Mouse (Mus musculus): ENCODE data around the gene A030005K14Rik. TPM values are rescaled to one million over a fixed set of nuclear protein-coding genes. Genes with fewer than 3 reads are reported as not detected.

Gene A030005K14Rik
- polyA plus RNA-seq, 1 experiment from 2014 or later, result not detected

DNA sequence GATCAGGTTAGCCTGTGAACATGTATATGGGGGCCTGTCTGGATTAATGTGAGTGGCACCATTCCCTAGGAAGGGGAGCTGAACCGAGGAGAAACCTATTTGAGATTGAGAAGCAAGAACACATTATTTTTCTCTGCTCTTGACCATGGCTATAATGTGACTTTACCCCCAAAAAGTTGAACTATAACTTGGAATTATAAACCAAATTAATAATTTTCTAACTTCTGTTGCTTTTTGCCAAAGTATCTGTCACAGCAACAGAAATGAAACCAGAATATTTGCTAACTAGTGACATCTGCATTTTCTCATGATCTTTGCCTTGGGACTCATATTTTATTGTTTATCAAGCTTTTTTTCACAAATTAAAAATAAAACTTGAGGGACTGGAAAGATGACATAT is 42.6 kb downstream of the A030005K14Rik start:
- H3K9ac ChIP-seq (ENCODE audit: low read length), result no peak overlapping the region
- DNase-seq (ENCODE audit: low spot score) (no peak), ATAC-seq (replicated peaks; ENCODE audit: low FRiP score) (no peak)
- H3K27ac ChIP-seq (ENCODE audit: low read depth, low read length), result no peak overlapping the region
- H3K36me3 ChIP-seq (ENCODE audit: control insufficient read depth, insufficient read depth, low read length), result no peaks in the 10 kb centered on the region
- no peaks in the 10 kb centered on the region for H3K9me3 ChIP-seq (ENCODE audit: control insufficient read depth, low read length)
- WGBS, result 67% methylated on average over 1 of the region's 1 CpGs
- H3K4me1 ChIP-seq (replicated peaks; ENCODE audit: control insufficient read depth, insufficient read depth, low read length), result no peaks in the 10 kb centered on the region
- no peak overlapping the region for H3K4me3 ChIP-seq (ENCODE audit: low read depth, low read length)
- no peaks in the 10 kb centered on the region for H3K27me3 ChIP-seq (ENCODE audit: control insufficient read depth, insufficient read depth, low read length)
- H3K4me2 ChIP-seq (ENCODE audit: low read depth, low read length, severe bottlenecking), result no peak overlapping the region

DNA sequence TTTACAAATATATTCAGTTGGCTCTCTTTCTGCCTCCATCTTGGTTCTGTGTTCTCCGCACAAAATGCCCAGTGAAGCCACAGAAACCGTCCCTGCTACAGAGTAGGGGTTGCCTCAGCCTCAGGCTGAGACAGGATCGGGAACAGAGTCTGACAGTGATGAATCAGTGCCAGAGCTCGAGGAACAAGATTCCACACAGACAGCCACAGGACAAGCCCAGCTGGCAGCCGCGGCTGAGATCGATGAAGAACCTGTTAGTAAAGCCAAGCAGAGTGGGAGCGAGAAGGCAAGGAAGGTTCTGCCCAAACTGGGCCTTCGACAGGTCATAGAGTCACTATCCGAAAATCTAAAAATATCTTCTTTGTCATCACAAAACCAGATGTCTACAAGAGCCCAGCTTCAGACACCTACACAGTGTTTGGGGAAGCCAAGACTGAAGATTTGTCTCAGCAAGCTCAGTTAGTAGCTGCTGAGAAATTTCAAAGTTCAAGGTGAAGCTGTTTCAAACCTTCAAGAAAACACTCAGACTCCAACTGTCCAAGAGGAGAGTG is 43.8 kb downstream of the A030005K14Rik start:
- no peak overlapping the region for H3K4me3 ChIP-seq (ENCODE audit: low read depth, low read length)
- H3K27me3 ChIP-seq (ENCODE audit: control insufficient read depth, insufficient read depth, low read length), result no peaks in the 10 kb centered on the region
- 90% methylated on average over 10 of the region's 10 CpGs for WGBS
- H3K27ac ChIP-seq (ENCODE audit: low read depth, low read length), result no peak overlapping the region
- ATAC-seq (replicated peaks; ENCODE audit: low FRiP score), result no peak
- H3K4me1 ChIP-seq (replicated peaks; ENCODE audit: control insufficient read depth, insufficient read depth, low read length), result no peaks in the 10 kb centered on the region
- H3K9ac ChIP-seq (ENCODE audit: low read length), result no peak overlapping the region
- no peaks in the 10 kb centered on the region for H3K36me3 ChIP-seq (ENCODE audit: control insufficient read depth, insufficient read depth, low read length)
- DNase-seq (ENCODE audit: low spot score), result no peak
- H3K9me3 ChIP-seq (ENCODE audit: control insufficient read depth, low read length), result no peaks in the 10 kb centered on the region
- H3K4me2 ChIP-seq (ENCODE audit: low read depth, low read length, severe bottlenecking), result no peak overlapping the region

DNA sequence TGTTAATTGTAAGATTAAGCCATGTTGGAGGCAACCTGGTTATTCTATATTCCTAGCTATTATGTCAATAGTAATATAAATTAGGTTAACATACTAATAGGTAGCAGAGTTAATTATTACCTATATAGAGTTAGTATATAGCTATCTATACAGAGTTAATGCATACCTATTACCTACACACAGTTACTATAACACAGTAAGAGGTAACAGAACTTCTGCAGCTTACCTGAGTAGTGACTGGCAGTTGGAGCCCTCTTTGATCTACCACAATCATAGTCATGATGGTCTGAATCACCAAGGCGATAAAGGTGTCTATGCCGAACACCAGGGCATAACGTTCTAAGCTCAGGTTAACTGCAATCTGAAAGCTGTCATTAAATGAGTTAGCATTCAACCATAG is 44.7 kb downstream of the A030005K14Rik start:
- Histone ChIP-seq H3K27ac (ENCODE audit: low read depth, low read length) (no peak overlapping the region), H3K27me3 (ENCODE audit: control insufficient read depth, insufficient read depth, low read length) (no peaks in the 10 kb centered on the region), H3K9ac (ENCODE audit: low read length) (no peak overlapping the region), H3K9me3 (ENCODE audit: control insufficient read depth, low read length) (no peaks in the 10 kb centered on the region), H3K36me3 (ENCODE audit: control insufficient read depth, insufficient read depth, low read length) (no peaks in the 10 kb centered on the region), H3K4me1 (replicated peaks; ENCODE audit: control insufficient read depth, insufficient read depth, low read length) (no peaks in the 10 kb centered on the region), H3K4me2 (ENCODE audit: low read depth, low read length, severe bottlenecking) (no peak overlapping the region), H3K4me3 (ENCODE audit: low read depth, low read length) (no peak overlapping the region)
- WGBS, result 96% methylated on average over 3 of the region's 3 CpGs
- DNase-seq (ENCODE audit: low spot score) (no peak), ATAC-seq (replicated peaks; ENCODE audit: low FRiP score) (no peak)

Other genes starting within 250 kb of the A030005K14Rik start
- 47.3 and 49.5 TPM in 2 replicates for gene Agfg1, start 219.9 kb downstream of the A030005K14Rik start, polyA plus RNA-seq (2014; fragmentation: Nextera tagmentation; extraction: Ambion mirVana)
- gene A030005L19Rik, start 146.1 kb downstream of the A030005K14Rik start, polyA plus RNA-seq (2014; fragmentation: Nextera tagmentation; extraction: Ambion mirVana), result 0.47 TPM in 1 of 2 replicates, not detected in the other
- not detected in 2 replicates for gene A030014E15Rik, start 134.5 kb downstream of the A030005K14Rik start, polyA plus RNA-seq (2014; fragmentation: Nextera tagmentation; extraction: Ambion mirVana)
- gene Gm6217, start 128.0 kb downstream of the A030005K14Rik start, polyA plus RNA-seq (2014; fragmentation: Nextera tagmentation; extraction: Ambion mirVana), result not detected in 2 replicates
- gene A030003K21Rik, start 116.0 kb downstream of the A030005K14Rik start, polyA plus RNA-seq (2014; fragmentation: Nextera tagmentation; extraction: Ambion mirVana), result not detected in 2 replicates
- not detected in 2 replicates for gene Gm7544, start 103.4 kb downstream of the A030005K14Rik start, polyA plus RNA-seq (2014; fragmentation: Nextera tagmentation; extraction: Ambion mirVana)
- not detected in 2 replicates for gene Gm47955, start 99.1 kb downstream of the A030005K14Rik start, polyA plus RNA-seq (2014; fragmentation: Nextera tagmentation; extraction: Ambion mirVana)
- not detected in 2 replicates for gene Gm47959, start 58.8 kb downstream of the A030005K14Rik start, polyA plus RNA-seq (2014; fragmentation: Nextera tagmentation; extraction: Ambion mirVana)
- 0.40 and 0.48 TPM in 2 replicates for gene Slc19a3, start 20.9 kb downstream of the A030005K14Rik start, polyA plus RNA-seq (2014; fragmentation: Nextera tagmentation; extraction: Ambion mirVana)
- not detected in 2 replicates for gene Krtap28-10, start 16.9 kb downstream of the A030005K14Rik start, polyA plus RNA-seq (2014; fragmentation: Nextera tagmentation; extraction: Ambion mirVana)
- gene Gm47969, start 14.4 kb downstream of the A030005K14Rik start, polyA plus RNA-seq (2014; fragmentation: Nextera tagmentation; extraction: Ambion mirVana), result not detected in 2 replicates
- not detected in 2 replicates for gene Krtap28-13, start 1.6 kb upstream of the A030005K14Rik start, polyA plus RNA-seq (2014; fragmentation: Nextera tagmentation; extraction: Ambion mirVana)
- not detected in 2 replicates for gene Ccl20, start 57.4 kb upstream of the A030005K14Rik start, polyA plus RNA-seq (2014; fragmentation: Nextera tagmentation; extraction: Ambion mirVana)
- gene Daw1, start 100.4 kb upstream of the A030005K14Rik start, polyA plus RNA-seq (2014; fragmentation: Nextera tagmentation; extraction: Ambion mirVana), result 0.21 and 0.59 TPM in 2 replicates

All from forebrain, embryonic 11.5 days (tissue).